Mouse (Mus musculus) hindbrain, embryonic 14.5 days (tissue): ENCODE measurements at regions not wholly inside any gene's neighbourhood (a gene's known extent, or its start where the extent isn't known, plus 50 kb on each side); places are given as distances from the start of the nearest gene placed in this dataset.

Experiments used
- ATAC-seq: fragments of 200-750 bp; cut with Nextera tagmentation; 2 replicates; pipeline ENCODE4 v1.8.0; 2017; ENCODE audit warnings: moderate number of reproducible peaks, mild to moderate bottlenecking, moderate TSS enrichment, moderate library complexity; ENCODE audit not compliant: low FRiP score
- DNase-seq: peaks from one replicate; pipeline ENCODE4 v3.0.0-alpha.2; 2015; ENCODE audit warnings: low spot score
- H3K27ac ChIP-seq: fragments of 300-500 bp; sonication (generic); 2 replicates; pipeline ENCODE4 v1.5.1; 2014; ENCODE audit warnings: mild to moderate bottlenecking, moderate library complexity
- H3K27me3 ChIP-seq: fragments of 300-500 bp; sonication (generic); 2 replicates; pipeline ENCODE4 v1.6.1; 2014; ENCODE audit warnings: mild to moderate bottlenecking, low read length, mixed read lengths; ENCODE audit not compliant: control insufficient read depth, insufficient read depth
- H3K36me3 ChIP-seq: fragments of 300-500 bp; sonication (generic); replicated peaks from 2 replicates; pipeline ENCODE4 v1.6.1; 2014; ENCODE audit not compliant: control insufficient read depth, insufficient read depth
- H3K4me1 ChIP-seq: fragments of 300-500 bp; sonication (generic); replicated peaks from 2 replicates; pipeline ENCODE4 v1.6.1; 2014; ENCODE audit warnings: antibody characterized with exemption, low read length, mixed read lengths; ENCODE audit not compliant: control insufficient read depth, insufficient read depth
- H3K4me2 ChIP-seq: fragments of 300-500 bp; sonication (generic); replicated peaks from 2 replicates; pipeline ENCODE4 v1.6.1; 2014; ENCODE audit warnings: mild to moderate bottlenecking, moderate library complexity
- H3K4me3 ChIP-seq: fragments of 300-500 bp; sonication (generic); replicated peaks from 2 replicates; pipeline ENCODE4 v1.5.1; 2014; ENCODE audit warnings: mild to moderate bottlenecking, low read length
- H3K9ac ChIP-seq: fragments of 300-500 bp; sonication (generic); 2 replicates; pipeline ENCODE4 v1.6.1; 2014
- H3K9me3 ChIP-seq: fragments of 300-500 bp; sonication (generic); 2 replicates; pipeline ENCODE4 v1.6.1; 2016; ENCODE audit warnings: low read length; ENCODE audit not compliant: control insufficient read depth
- WGBS: fragments of 180-500 bp; shearing (Covaris S2); extraction: QIAGEN DNeasy Blood & Tissue Kit; methylation state at CpG from one replicate; pipeline ENCODE4 v1.1.7; 2014; 5-methylcytosine and 5-hydroxymethylcytosine counted together

- 64% methylated on average over 6 of the region's 6 CpGs for WGBS
- no peak overlapping the region for H3K4me2 ChIP-seq
- no peak overlapping the region for H3K9ac ChIP-seq
- ATAC-seq (no peak), DNase-seq (no peak)
- no peaks in the 10 kb centered on the region for H3K27me3 ChIP-seq
- H3K36me3 ChIP-seq = no peaks in the 10 kb centered on the region
- no peak overlapping the region for H3K27ac ChIP-seq
- no peaks in the 10 kb centered on the region for H3K9me3 ChIP-seq
- H3K4me3 ChIP-seq = no peak overlapping the region
- no peaks in the 10 kb centered on the region for H3K4me1 ChIP-seq
Measured at GRCm38 (mm10) chr3:50973081-50973480, 251.2 kb upstream of the Noct start.

DNA sequence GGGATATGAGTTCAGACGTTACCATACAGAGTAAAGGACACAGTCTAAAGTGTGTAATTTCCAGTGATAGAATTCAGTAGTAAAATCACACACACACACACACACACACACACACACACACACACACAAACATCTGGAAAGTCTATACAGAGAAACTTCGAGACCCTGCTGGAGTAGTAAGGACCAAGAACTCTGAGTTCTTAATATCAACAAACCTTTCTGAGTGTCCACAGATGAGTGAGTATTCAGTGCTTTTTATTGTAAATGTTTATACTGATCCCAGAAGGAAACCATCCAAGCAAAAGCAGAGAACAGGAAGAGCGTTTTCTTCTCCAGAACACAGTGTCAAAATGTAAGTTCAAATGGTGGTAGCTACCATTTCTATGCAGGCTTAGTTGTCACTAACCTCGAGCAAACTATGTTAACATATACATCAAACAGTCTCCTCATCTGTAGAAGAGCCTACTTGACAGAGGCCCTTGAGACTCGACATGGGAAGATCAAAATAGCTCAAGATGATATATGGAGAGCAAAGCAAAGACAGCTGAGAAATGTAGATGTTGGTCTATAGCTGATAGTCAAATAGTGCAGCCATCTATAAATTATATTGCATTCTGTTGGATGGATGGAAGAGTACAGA, 248.0 kb upstream of the Noct start:
- no peak overlapping the region for H3K27ac ChIP-seq
- WGBS = 87% methylated on average over 5 of the region's 5 CpGs
- no peaks in the 10 kb centered on the region for H3K36me3 ChIP-seq
- no peak overlapping the region for H3K9ac ChIP-seq
- no peaks in the 10 kb centered on the region for H3K4me1 ChIP-seq
- DNase-seq (no peak), ATAC-seq (no peak)
- H3K27me3 ChIP-seq = no peaks in the 10 kb centered on the region
- no peak overlapping the region for H3K4me3 ChIP-seq
- H3K4me2 ChIP-seq = no peak overlapping the region
- H3K9me3 ChIP-seq = no peaks in the 10 kb centered on the region

- 84% methylated on average over 6 of the region's 6 CpGs for WGBS
- no peak for ATAC-seq
Measured at GRCm38 (mm10) chr3:50976818-50977217, 247.4 kb upstream of the Noct start.

GRCm38 (mm10) chr3:50978636-50979035, 245.6 kb upstream of the Noct start:
- Histone ChIP-seq H3K27ac (no peak overlapping the region), H3K9ac (no peak overlapping the region), H3K36me3 (no peaks in the 10 kb centered on the region), H3K4me1 (no peaks in the 10 kb centered on the region), H3K27me3 (no peaks in the 10 kb centered on the region), H3K4me3 (no peak overlapping the region), H3K4me2 (no peak overlapping the region), H3K9me3 (no peaks in the 10 kb centered on the region)
- ATAC-seq (no peak), DNase-seq (no peak)
- 89% methylated on average over 5 of the region's 5 CpGs for WGBS

More at GRCm38 (mm10) chr3:50976818-50977217, 247.4 kb upstream of the Noct start:
- no peaks in the 10 kb centered on the region for H3K9me3 ChIP-seq
- H3K27me3 ChIP-seq = no peaks in the 10 kb centered on the region
- no peaks in the 10 kb centered on the region for H3K36me3 ChIP-seq
- no peak for DNase-seq
- no peak overlapping the region for H3K27ac ChIP-seq
- no peaks in the 10 kb centered on the region for H3K4me1 ChIP-seq
- H3K4me2 ChIP-seq = no peak overlapping the region
- H3K4me3 ChIP-seq = no peak overlapping the region
- H3K9ac ChIP-seq = no peak overlapping the region

GRCm38 (mm10) chr3:50979592-50979991, 244.7 kb upstream of the Noct start:
- Histone ChIP-seq H3K9ac (no peak overlapping the region), H3K36me3 (no peaks in the 10 kb centered on the region), H3K9me3 (no peaks in the 10 kb centered on the region), H3K27ac (no peak overlapping the region), H3K4me1 (no peaks in the 10 kb centered on the region), H3K4me2 (no peak overlapping the region), H3K4me3 (no peak overlapping the region), H3K27me3 (no peaks in the 10 kb centered on the region)
- DNase-seq (no peak), ATAC-seq (no peak)
- 81% methylated on average over 3 of the region's 3 CpGs for WGBS

DNA sequence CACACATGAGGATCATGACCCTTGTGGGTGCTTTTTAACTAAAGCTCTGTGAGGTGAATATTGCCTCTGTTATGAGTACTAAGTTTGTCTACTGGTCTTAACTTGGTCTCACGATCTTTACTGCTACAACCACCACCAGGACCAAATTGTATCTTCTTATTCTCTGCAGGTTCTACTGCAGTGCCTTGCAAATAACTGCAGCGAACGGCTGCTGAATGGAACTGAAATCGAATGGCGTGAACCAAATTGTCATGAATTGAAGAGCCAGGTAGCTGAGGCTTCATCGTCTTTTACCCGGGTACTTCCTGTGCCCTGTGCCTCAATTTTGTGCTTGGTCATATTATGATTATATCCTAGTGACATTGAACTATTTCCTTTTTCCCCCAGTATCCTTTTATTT, 242.5 kb upstream of the Noct start:
- H3K27ac ChIP-seq = no peak overlapping the region

GRCm38 (mm10) chr3:50982649-50983048, 241.6 kb upstream of the Noct start:
- H3K27me3 ChIP-seq = no peaks in the 10 kb centered on the region
- no peak overlapping the region for H3K4me3 ChIP-seq
- no peak overlapping the region for H3K4me2 ChIP-seq
- H3K27ac ChIP-seq = no peak overlapping the region
- H3K9me3 ChIP-seq = no peaks in the 10 kb centered on the region
- H3K9ac ChIP-seq = no peak overlapping the region
- no peak for ATAC-seq
- 47% methylated on average over 9 of the region's 9 CpGs for WGBS
- H3K36me3 ChIP-seq = no peaks in the 10 kb centered on the region
- no peak for DNase-seq
- H3K4me1 ChIP-seq = no peaks in the 10 kb centered on the region

More for the DNA sequence above, 242.5 kb upstream of the Noct start:
- WGBS = 92% methylated on average over 7 of the region's 7 CpGs
- no peaks in the 10 kb centered on the region for H3K4me1 ChIP-seq
- no peaks in the 10 kb centered on the region for H3K36me3 ChIP-seq
- H3K4me3 ChIP-seq = no peak overlapping the region
- DNase-seq = no peak
- ATAC-seq = no peak
- no peaks in the 10 kb centered on the region for H3K27me3 ChIP-seq
- H3K4me2 ChIP-seq = no peak overlapping the region
- H3K9me3 ChIP-seq = no peaks in the 10 kb centered on the region
- H3K9ac ChIP-seq = no peak overlapping the region

DNA sequence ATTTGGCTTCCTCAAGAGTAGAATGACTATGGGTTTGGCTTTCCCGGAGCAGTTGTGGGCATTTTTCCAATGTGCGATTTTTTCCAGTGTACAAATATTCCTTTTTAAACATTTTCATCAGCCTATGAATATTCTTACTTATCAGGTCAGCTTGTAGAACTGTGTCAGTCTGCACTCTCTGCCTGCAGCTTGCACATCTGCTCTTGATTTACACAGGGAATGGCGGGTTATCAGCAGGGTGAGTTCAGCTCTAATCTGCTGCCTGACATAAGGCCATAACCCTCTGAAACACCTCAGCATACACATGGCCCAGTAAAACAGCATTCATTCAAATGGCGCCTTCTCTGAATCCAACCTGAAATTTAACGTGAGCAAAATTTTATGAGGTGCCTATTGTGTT, 241.1 kb upstream of the Noct start:
- H3K9ac ChIP-seq = no peak overlapping the region
- H3K36me3 ChIP-seq = no peaks in the 10 kb centered on the region
- no peak for DNase-seq
- no peaks in the 10 kb centered on the region for H3K27me3 ChIP-seq
- no peaks in the 10 kb centered on the region for H3K9me3 ChIP-seq
- H3K4me3 ChIP-seq = no peak overlapping the region
- H3K4me2 ChIP-seq = no peak overlapping the region
- no peak overlapping the region for H3K27ac ChIP-seq
- no peaks in the 10 kb centered on the region for H3K4me1 ChIP-seq
- ATAC-seq = no peak
- 79% methylated on average over 5 of the region's 5 CpGs for WGBS

DNA sequence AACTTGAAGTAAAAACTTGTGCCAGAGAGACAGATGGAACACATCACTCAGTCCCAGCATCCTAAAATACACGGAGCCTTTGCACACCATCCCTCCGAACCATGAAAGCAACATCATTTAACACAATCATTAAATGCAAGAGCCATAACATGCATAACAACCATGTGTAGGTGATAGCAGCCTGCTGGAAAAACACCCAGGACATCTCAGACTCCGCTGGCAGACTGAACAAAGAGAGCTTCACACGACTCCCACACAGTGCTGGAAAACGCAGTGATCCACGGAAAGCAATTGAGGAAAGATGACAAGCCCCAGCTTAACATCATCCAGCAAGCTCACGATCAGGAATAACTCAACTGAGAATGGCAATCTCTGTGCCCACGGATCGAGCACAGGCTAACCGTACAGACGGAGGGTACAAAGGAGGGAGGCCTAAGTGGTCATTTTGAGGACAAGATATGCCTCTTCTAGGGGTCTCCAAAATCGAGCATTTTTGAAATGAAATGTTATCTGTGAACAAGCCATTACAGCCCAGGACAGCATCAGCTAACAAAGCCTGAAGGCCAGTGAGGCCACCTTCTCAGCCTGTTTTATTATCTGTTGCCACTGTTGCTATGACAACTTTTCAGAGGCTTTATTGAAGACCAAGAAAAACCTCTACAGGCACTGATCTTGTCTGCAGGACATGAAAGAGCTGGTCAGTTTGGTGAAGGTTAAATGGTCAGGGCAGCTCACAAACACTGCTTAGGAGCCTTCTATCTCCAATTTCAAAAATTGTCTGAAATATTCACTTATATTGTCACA, 240.1 kb upstream of the Noct start:
- Histone ChIP-seq H3K36me3 (no peaks in the 10 kb centered on the region), H3K9me3 (no peaks in the 10 kb centered on the region), H3K4me3 (no peak overlapping the region), H3K9ac (no peak overlapping the region), H3K4me1 (no peaks in the 10 kb centered on the region), H3K4me2 (no peak overlapping the region), H3K27me3 (no peaks in the 10 kb centered on the region), H3K27ac (no peak overlapping the region)
- WGBS = 35% methylated on average over 12 of the region's 12 CpGs
- DNase-seq (no peak), ATAC-seq (no peak)
